Mouse (Mus musculus) lung, postnatal 0 days (tissue): Measurements from ENCODE around the gene Pxdc1.

Experiments used
- CTCF ChIP-seq: IDR thresholded peaks from 2 replicates; pipeline ENCODE4 v1.5.1; 2016; ENCODE audit warnings: antibody characterized with exemption, mild to moderate bottlenecking
- EP300 ChIP-seq: IDR thresholded peaks from 2 replicates; pipeline ENCODE4 v1.6.1; 2016; ENCODE audit warnings: antibody characterized with exemption, mild to moderate bottlenecking, control low read depth

DNA sequence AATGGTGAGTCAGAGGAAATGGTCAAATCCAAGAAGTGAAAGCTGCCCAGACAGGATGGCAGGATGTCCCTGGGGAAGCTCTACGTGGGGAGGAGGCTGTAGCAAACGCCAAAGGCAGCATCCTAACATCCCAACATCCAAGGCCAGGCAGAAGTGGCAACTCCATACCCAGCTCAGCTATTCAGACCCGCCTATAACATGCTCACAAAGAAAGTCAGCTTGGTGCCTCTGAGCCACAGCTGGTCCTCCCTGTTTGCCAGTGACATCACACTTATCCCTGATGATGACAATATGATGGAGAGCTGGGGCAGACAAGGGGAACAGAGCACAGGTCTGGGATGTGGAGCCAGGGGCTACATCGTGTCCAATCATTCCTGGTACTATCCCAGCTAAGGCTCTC lies 5.5 kb downstream of the Pxdc1 start:
- no peak for TF ChIP-seq CTCF
- TF ChIP-seq EP300: no peak
